Mouse (Mus musculus) layer of hippocampus, adult 2 months (tissue): Measurements from ENCODE around the gene Midn. TPM values are rescaled to one million over a fixed set of nuclear protein-coding genes. Genes with fewer than 3 reads are reported as not detected.
A peak's percentile ranks its signal among the peaks of the same experiment; 100 is the strongest.

Experiments used
- DNase-seq, 2 experiments: peaks; one replicate each; pipeline ENCODE4 v3.0.0; 2022; ENCODE audit warnings: low spot score in 2 of 2
- H3K27ac ChIP-seq: fragments of 200-600 bp; 2 replicates; pipeline ENCODE4 v1.8.1; 2022
- H3K4me3 ChIP-seq: fragments of 200-600 bp; 2 replicates; pipeline ENCODE4 v1.8.1; 2022; ENCODE audit warnings: mild to moderate bottlenecking
- CTCF ChIP-seq: fragments of 200-600 bp; conservative IDR thresholded peaks from 2 replicates; pipeline ENCODE4 v1.8.1; 2022; ENCODE audit warnings: antibody characterized with exemption, mild to moderate bottlenecking, moderate library complexity
- long read RNA-seq, 2 experiments: library from polyadenylated mRNA; stranded (forward); transcript quantifications; one replicate each; pipeline ENCODE4 v2.0.0; 2021; ENCODE audit warnings: borderline mapping rate in 2 of 2
- total RNA-seq, 2 experiments: library from RNA; stranded (reverse); gene quantifications; 2 replicates each; pipeline ENCODE4 v1.2.3; 2021

Gene Midn
- total RNA-seq: 10 to 100 TPM; 53.1 to 54.5 TPM
- long read RNA-seq, experiment 1: 0 reads
- long read RNA-seq, experiment 2: 0 reads

DNA sequence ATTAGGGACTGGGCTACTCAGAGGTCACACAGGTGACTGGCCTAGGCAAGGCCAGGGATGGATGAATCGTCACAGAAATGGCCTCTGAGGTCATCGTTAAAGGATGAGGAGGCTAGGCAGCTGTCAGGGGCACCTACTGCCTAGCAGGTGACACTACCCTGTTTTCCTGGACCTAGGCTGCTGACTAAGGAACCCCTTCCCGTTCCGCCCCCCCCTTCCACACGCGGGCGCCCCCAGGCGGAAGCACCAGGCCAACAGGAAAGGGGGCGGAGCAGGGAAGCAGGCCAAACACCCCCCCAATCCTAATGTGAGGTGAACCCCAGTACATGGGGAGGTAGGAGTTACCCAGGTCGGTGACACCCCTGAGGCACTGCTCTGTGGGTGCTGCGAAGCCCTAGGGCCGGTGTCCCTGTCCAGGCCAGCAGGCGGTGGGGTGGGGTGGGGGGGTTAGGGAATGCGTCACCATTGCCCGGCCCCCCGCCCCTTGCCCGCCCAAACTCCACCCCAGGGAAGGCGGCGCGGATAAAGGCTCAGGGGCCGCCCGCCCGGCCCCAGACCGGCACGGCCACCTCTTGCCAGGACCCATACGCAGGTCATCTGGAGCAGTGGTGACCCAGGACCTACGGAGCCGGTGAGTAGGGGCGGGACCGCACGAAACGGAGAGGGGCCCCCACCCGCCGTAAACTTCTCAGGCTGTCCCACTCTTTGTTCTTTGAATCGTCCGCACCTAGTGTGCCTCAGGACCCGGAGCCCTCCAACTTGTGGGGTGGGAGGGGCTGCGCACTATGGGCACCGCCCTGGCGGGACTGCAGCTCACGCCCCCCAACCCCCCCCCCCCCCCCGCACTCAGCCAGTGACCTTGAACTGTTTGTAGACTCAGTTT lies at the start of gene Midn:
Gene Midn, plus strand, starts transcription at position 554 of the 883 bp plus-strand sequence.
- peak; percentile 74 for TF ChIP-seq CTCF
- peak in 1 of 2 experiments; percentile 68 for DNase-seq
- peak within 1 kb of the TSS; percentile 94 for H3K4me3 ChIP-seq
- peak within 1 kb of the TSS; percentile 98 for H3K27ac ChIP-seq

DNA sequence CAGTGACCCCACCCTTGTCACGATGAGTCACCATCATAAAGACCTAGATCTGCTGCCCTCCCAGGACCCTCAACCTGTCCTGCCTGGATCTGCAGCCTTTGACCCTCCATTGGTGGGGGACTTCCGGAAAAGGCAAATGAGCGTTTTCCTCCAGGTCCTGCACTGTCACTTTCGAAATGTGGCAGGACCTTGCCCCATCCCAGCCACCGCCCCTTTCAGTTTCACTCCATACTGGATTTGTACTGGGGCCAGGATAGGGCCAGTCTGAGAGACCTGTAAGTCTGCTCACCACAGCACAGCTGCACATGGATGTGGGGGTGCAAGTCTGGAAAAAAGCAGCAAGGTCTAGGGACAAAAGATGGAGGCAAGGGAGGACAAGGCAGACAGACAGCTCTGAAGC lies 49.4 kb upstream of the Midn start:
- no peak overlapping the region for H3K27ac ChIP-seq
- H3K4me3 ChIP-seq: no peak overlapping the region
- no peak for DNase-seq
- TF ChIP-seq CTCF: no peak

DNA sequence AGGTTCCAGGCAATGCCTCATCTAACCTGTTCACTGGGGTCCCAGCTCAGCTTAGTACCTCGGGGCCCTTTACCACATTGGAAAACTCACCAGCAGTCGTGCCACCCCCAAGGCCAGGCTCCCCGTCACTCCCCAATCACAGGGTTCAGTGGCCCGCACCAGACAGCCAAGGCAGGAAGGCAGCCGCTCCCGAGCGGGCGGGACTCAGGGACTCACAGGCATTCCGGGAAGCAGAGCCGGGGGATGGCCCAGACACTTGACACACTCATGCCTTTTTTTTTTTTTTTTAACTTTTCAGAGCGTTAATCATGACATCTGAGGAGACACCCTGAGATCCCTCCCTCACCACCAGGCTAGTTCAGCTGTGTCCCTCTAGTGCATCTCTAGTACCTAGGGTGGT lies 47.1 kb upstream of the Midn start:
- no peak for DNase-seq
- H3K27ac ChIP-seq: no peak overlapping the region
- no peak overlapping the region; the same call in 1 of the 2 replicates for H3K4me3 ChIP-seq
- TF ChIP-seq CTCF: no peak

DNA sequence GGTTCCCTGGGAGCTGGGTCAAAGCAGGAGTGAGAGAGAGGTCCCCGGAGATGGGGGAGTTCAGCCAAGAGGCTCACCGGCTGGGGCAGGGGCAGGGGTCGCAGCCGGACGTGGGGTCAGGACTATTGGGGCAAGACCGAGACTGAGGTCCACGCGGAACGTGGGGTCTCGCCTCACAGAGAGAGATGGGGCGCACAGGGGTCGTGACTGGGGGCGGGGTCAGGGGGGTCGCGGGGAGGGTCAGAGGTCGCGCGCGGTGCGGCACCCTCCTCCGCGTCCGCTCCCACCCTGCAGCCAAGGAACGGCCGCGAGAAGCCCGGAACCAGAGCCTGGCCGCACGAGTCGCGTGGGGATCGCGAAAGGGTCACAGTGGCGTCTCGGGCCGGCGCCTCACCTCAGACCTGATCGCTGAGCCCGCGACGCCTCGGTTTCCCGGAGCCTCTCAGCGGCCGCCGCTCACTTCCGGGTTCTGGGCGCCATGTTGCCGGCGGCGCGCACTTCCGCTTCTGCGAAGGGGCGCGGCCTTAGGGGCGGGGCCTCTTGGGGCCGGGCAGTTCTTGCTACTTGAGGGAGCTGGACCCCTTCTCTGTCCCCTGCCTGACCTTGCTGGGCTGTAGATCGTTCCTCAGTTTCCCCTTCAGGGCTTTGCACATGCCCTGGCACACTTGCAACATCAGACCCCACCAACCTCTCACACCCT lies 45.7 kb upstream of the Midn start:
- TF ChIP-seq CTCF: no peak; the same call in 1 of the 2 replicates
- peak; percentile 76 to 86 for DNase-seq
- peak overlapping the region; percentile 97 for H3K4me3 ChIP-seq
- peak overlapping the region; percentile 98 for H3K27ac ChIP-seq

DNA sequence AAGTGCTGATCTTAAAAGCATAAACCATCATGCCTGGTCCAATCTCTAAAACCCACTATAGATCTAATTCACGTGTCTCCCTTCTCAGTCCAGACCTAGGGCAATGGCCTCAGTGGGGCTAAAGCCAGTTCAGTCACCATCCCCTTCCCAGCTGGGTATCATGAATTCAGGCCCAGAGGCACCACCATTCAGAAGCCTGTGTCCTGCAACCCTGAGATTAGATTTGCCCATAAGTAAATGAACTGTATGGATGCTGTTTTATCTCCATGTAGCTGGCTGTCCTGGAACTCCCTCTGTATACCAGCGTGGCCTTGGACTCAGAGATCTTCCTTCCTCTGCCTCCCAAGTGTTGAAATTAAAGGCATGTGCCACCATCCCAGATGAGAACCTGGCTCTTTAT lies 45.0 kb upstream of the Midn start:
- TF ChIP-seq CTCF: no peak
- no peak for DNase-seq
- H3K4me3 ChIP-seq: peak overlapping the region; percentile 97
- peak overlapping the region; percentile 98 for H3K27ac ChIP-seq

DNA sequence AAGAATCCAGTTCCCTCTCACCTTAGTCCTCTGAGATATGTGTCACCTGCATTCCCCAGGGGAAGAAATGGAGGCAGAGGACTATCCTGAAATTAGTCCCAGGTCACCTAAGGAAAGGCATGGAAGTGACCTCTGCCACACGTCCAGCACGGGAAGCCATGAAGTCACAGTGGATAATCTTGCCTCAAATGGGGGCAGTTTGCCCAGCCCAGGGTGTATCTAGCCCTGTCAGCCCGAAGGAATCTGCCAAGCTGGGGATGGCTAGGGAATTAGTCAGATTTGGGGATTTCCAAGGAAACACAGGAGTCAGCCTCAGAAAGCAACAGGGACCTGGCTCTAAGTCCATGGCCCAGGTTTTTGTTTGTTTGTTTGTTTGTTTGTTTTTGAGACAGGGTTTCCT lies 43.9 kb upstream of the Midn start:
- no peak for TF ChIP-seq CTCF
- DNase-seq: no peak
- Histone ChIP-seq H3K4me3 (no peak overlapping the region), H3K27ac (no peak overlapping the region)

DNA sequence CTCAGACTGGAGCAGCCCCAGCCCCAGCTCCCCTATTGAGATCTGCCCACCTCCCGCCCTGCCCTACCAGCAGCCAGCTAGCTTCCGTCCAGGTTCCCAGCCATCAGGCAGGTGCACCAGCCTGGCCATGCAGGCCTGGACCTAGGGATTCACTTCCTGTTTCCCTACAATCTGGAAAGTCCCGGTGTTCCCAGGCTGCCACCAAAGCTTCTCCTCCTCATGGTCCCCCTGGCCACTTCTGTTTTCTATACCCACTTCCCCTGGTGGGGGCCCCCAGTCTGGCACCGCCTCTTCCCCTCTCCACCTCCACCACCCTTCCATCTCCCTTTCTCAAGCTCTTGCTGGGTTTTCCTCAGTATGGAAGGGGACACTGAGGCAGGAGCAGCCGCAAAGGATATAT lies 42.6 kb upstream of the Midn start, which contains the start of gene Sbno2:
Gene Sbno2, minus strand, starts transcription at position 112 of the 400 bp plus-strand sequence.
- Histone ChIP-seq H3K27ac (no peak within 1 kb of the TSS), H3K4me3 (no peak within 1 kb of the TSS)
- no peak for TF ChIP-seq CTCF
- no peak for DNase-seq

DNA sequence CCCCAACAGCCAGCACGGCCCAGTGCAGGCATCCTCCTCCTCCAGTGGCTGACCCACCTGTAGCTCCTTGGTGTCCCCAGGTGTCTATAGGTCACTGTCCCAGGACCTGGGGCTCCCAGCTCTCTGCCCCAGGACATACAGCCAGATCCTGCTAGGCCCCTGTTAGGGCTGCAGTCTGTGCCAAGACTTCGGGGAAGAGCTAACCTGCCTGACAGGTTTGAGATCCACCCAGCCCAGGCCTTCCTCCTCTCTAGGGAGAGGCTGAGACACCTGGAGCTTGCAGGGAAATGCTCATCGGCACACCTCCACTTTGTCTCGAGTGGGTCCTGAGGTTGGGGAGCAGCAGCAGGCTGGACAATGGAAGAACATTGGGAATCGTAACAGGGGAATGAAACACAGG lies 42.1 kb upstream of the Midn start:
- Histone ChIP-seq H3K4me3 (no peak overlapping the region), H3K27ac (no peak overlapping the region)
- TF ChIP-seq CTCF: no peak
- DNase-seq: no peak

DNA sequence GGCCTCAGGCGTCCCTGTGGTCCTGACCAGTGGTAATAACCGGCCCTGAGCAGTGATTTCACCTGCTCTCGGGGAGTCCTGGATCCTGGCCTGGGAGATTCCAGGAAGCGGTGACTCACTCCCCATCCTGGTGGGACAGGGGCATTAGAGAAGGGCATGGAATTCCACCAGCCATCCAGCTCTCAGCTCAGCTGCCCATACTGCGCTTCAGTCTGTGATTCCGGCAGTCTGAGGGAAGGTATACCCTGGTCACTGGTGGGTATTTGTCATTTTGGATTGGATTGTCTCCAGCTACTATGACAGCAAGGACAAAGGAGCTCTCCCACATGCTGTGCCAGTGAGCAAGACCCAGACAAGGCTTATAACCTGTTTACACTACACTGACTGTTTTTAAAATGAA lies 40.4 kb upstream of the Midn start:
- no peak overlapping the region for H3K4me3 ChIP-seq
- DNase-seq: no peak
- no peak overlapping the region for H3K27ac ChIP-seq
- no peak for TF ChIP-seq CTCF

DNA sequence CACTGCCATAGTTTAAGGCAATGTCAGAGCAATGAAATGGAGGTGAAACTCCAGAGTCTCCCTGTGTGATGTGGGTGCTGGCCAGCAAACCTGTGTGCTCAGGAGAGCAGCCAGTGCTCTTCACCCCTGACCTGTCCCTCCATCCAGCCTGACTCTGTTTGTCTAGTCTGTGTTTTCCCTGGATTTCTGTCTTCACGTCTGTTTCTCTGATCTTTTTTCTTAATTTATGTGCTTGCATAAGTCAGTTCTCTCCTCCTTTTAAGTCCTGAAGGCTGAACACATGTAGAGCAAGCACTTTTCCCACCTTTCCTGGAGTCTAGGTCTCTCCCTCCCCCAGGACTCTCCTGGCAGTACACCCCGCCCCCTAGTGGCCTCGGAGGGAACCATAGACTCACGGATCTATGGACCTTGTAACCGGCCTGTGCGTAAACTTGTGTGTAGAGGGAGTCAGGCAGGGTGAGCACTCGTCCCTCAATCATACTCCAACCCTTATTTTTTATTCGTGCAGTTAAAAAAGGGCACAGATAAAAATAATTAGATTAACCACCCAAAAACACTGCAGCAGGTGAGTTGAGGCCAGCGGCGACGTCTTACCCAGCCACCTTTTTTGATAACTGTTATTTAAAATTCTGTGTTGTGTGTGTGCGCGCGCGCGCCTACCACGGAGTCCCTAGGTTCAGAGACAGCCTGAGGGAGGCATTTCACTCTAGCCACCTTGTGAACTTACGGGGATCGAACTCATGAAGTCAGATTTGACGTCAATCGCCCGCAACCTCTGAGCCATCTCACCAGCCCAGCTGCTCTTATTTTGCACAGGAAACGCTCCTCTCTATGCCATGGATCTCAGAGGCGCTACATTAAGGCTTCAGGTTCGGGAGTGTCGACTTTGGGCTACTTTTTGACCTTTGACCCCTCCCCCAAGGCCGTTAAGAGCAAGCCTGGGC lies 33.5 kb upstream of the Midn start:
- TF ChIP-seq CTCF: peak; percentile 97
- DNase-seq: peak; percentile 85 to 91
- Histone ChIP-seq H3K27ac (peak overlapping the region; percentile 90), H3K4me3 (peak overlapping the region; percentile 55)

DNA sequence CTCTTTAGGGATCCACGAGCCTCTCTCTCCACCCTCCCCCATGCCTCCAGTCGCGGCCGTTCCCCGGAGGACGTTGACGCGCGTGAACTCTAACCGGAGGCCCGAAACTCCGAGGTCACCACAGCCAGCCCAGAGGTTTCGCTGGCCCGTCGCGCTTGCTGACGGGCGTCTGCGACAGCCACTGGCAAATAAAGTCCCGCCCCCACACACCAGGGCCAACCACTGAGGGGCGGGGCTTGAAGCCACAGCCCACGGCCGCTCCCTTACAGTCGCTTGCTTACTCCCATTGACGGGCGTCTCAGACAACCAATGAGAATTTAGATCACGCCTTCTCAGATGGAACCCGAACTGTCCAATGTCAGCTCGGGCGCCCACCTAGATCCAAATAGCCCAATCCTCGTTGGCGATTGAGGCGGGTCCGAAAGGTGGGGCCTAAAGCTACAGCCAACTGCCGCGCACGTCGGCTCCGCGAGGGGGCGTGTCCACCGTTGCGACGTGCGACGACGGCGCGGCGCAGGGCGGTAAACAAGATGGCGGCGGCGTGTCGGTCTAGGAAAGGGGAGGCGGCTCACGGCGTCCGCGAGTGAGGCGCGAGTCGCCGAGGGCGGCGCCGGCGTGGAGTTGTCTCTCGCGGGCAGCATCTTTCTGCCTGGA lies 32.7 kb upstream of the Midn start, which contains the start of gene Stk11:
Gene Stk11, plus strand, starts transcription at position 514 of the 654 bp plus-strand sequence.
- DNase-seq: peak; percentile 98 to 100
- peak within 1 kb of the TSS; percentile 94 for H3K4me3 ChIP-seq
- H3K27ac ChIP-seq: peak within 1 kb of the TSS; percentile 91
- TF ChIP-seq CTCF: peak; percentile 55

DNA sequence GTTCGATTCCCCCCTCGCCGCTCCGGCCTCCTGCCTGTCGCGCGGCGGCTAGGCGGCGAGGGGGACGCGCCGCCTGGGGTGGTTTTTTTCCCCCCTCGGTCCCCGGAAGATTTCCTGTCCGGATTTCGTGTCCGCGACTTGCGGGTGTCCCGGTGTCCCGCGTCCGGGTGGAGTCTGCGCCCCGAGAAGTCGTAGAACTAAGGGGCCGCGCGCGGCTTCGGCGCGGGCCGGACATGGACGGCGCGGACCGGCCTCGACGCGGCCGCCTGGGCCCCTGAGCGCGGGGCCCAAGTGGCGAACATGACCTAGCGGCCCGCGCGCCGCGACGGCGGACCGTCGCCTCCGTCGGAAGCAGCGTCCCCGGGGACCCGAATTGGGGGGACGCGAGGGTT lies 32.1 kb upstream of the Midn start:
- peak overlapping the region; percentile 91 for H3K27ac ChIP-seq
- TF ChIP-seq CTCF: no peak
- peak overlapping the region; percentile 94 for H3K4me3 ChIP-seq
- DNase-seq: no peak
